Mouse (Mus musculus) small intestine, adult 10 weeks (tissue): ENCODE data around the gene Them4. TPM values are rescaled to one million over a fixed set of nuclear protein-coding genes. Genes with fewer than 3 reads are reported as not detected.

ENCODE experiments used
- polyA plus RNA-seq: library from polyadenylated mRNA; stranded (reverse); fragments of 350-450 nt; fragmentation: Illumina TruSeq; extraction: RNeasy Lipid Tissue Mini Kit (QIAGEN cat#74804); gene quantifications from one replicate; pipeline ENCODE4 v1.2.3, GENCODE M21; 2014; ENCODE audit warnings: low replicate concordance

The Them4 gene
- polyA plus RNA-seq, result 67.9 TPM

GRCm38 (mm10) chr3:94309633-94310363 is at the start of gene Them4:
Gene Them4 (plus strand): TSS chr3:94310089.

GRCm38 (mm10) chr3:94263736-94264135 is 46.2 kb upstream of the Them4 start, which contains the start of gene Gm4778:
Gene Gm4778 (plus strand): TSS chr3:94264036.

DNA sequence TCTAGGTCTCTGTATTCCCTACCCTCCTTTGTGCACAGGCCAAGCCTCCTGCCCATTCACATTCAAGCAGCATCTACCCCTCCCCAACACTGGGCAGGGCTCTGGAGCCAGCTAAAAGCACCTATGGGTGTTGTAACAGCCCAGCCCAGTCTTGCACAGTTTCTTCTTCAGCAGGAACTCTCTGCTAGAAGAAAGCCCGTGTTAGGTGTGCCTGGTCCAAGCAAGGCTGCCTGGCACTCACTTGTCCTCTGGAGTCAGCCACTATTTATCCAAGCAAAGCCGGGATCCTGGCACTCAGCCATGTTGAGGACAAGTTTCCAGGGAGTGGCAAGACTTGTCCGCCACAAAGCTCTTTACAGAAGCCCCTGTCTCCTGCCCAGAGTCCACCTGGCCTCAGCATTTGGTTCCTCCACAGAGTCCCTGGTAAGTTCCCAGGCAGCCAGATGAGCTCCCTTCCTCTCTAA is 32.1 kb downstream of the Them4 start, which contains the start of gene Them5:
Them5 (plus strand) TSS at position 141 of the 464 bp plus-strand sequence.

GRCm38 (mm10) chr3:94362138-94362537 is 52.2 kb downstream of the Them4 start, which contains the start of gene C2cd4d:
Gene C2cd4d (plus strand): TSS chr3:94362438.

GRCm38 (mm10) chr3:94372641-94373040 is 62.8 kb downstream of the Them4 start, which contains the start of gene Rorc:
Gene Rorc (plus strand): TSS chr3:94372794.

Other genes with a start within 250 kb of the Them4 start
- not detected for gene Gm10697, start 237.4 kb upstream of the Them4 start, polyA plus RNA-seq
- not detected for gene Gm10696, start 131.9 kb upstream of the Them4 start, polyA plus RNA-seq
- gene Gm5286, start 113.4 kb upstream of the Them4 start, polyA plus RNA-seq, result not detected
- not detected for gene Gm4778, start 46.1 kb upstream of the Them4 start, polyA plus RNA-seq
- gene Them5, start 32.0 kb downstream of the Them4 start, polyA plus RNA-seq, result not detected
- gene C2cd4d, start 52.3 kb downstream of the Them4 start, polyA plus RNA-seq, result not detected
- 24.5 TPM for gene Rorc, start 62.7 kb downstream of the Them4 start, polyA plus RNA-seq
- 0.19 TPM for gene Lingo4, start 88.4 kb downstream of the Them4 start, polyA plus RNA-seq
- 1.3 TPM for gene Tdrkh, start 103.2 kb downstream of the Them4 start, polyA plus RNA-seq
- 35.5 TPM for gene Mrpl9, start 133.2 kb downstream of the Them4 start, polyA plus RNA-seq
- not detected for gene Oaz3, start 133.8 kb downstream of the Them4 start, polyA plus RNA-seq
- 0.19 TPM for gene Celf3, start 168.2 kb downstream of the Them4 start, polyA plus RNA-seq
- 0.85 TPM for gene Riiad1, start 170.3 kb downstream of the Them4 start, polyA plus RNA-seq